Mouse (Mus musculus): ENCODE results near the gene Atrnl1. TPM values are rescaled to one million over a fixed set of nuclear protein-coding genes. Genes with fewer than 3 reads are reported as not detected.

Gene Atrnl1
- polyA plus RNA-seq, 1 experiment from 2014 or later, result 7.8 TPM

DNA sequence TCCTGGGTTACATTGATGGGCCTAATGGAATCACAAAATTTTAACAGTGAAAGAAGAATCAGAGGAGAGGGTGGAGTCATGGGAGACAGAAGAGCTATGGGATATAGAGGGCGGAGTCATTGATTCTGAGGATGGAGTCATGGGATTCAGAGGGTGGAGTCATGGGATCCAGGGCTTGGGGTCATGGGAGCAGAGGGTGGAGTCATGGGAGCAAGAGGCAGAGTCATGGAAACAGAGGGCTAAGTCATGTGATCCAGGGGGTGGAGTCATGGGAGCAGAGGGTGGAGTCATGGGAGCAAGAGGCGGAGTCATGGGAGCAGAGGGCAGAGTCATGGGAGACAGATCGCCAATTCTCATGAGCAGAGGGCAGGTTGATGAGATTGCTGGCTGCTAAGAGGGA is 343.3 kb downstream of the Atrnl1 start:
- H3K27me3 ChIP-seq (ENCODE audit: control insufficient read depth, insufficient read depth, low read length), result no peaks in the 10 kb centered on the region
- 98% methylated on average over 3 of the region's 3 CpGs for WGBS
- no peaks in the 10 kb centered on the region for H3K4me1 ChIP-seq (ENCODE audit: control insufficient read depth, insufficient read depth, low read length)
- H3K9ac ChIP-seq (replicated peaks; ENCODE audit: low read length), result no peak overlapping the region
- H3K4me3 ChIP-seq (ENCODE audit: low read depth, low read length), result no peak overlapping the region
- H3K9me3 ChIP-seq (replicated peaks; ENCODE audit: control insufficient read depth, low read length), result no peaks in the 10 kb centered on the region
- DNase-seq (ENCODE audit: low spot score) (no peak), ATAC-seq (replicated peaks; ENCODE audit: insufficient number of reproducible peaks, low FRiP score, low TSS enrichment, low read depth) (no peak)
- no peak overlapping the region for H3K27ac ChIP-seq (replicated peaks; ENCODE audit: low read depth, low read length)
- no peaks in the 10 kb centered on the region; the same call in 1 of the 2 replicates for H3K36me3 ChIP-seq (replicated peaks; ENCODE audit: control insufficient read depth, insufficient read depth, low read depth, low read length)
- H3K4me2 ChIP-seq (ENCODE audit: low read depth, low read length), result no peak overlapping the region

GRCm38 (mm10) chr19:57956459-57956858 is 345.6 kb downstream of the Atrnl1 start:
- H3K27ac ChIP-seq (replicated peaks; ENCODE audit: low read depth, low read length), result no peak overlapping the region
- no peak overlapping the region for H3K4me3 ChIP-seq (ENCODE audit: low read depth, low read length)
- H3K4me1 ChIP-seq (ENCODE audit: control insufficient read depth, insufficient read depth, low read length), result no peaks in the 10 kb centered on the region
- DNase-seq (ENCODE audit: low spot score) (no peak), ATAC-seq (replicated peaks; ENCODE audit: insufficient number of reproducible peaks, low FRiP score, low TSS enrichment, low read depth) (no peak)
- no peaks in the 10 kb centered on the region; the same call in 1 of the 2 replicates for H3K36me3 ChIP-seq (replicated peaks; ENCODE audit: control insufficient read depth, insufficient read depth, low read depth, low read length)
- H3K27me3 ChIP-seq (ENCODE audit: control insufficient read depth, insufficient read depth, low read length), result no peaks in the 10 kb centered on the region
- no peaks in the 10 kb centered on the region for H3K9me3 ChIP-seq (replicated peaks; ENCODE audit: control insufficient read depth, low read length)
- H3K9ac ChIP-seq (replicated peaks; ENCODE audit: low read length), result no peak overlapping the region
- no peak overlapping the region for H3K4me2 ChIP-seq (ENCODE audit: low read depth, low read length)
- 87% methylated on average over 3 of the region's 3 CpGs for WGBS

- H3K4me2 ChIP-seq (ENCODE audit: low read depth, low read length), result no peak overlapping the region
- WGBS, result 93% methylated on average over 3 of the region's 3 CpGs
- H3K9me3 ChIP-seq (replicated peaks; ENCODE audit: control insufficient read depth, low read length), result no peaks in the 10 kb centered on the region
- H3K9ac ChIP-seq (replicated peaks; ENCODE audit: low read length), result no peak overlapping the region
- no peak overlapping the region for H3K4me3 ChIP-seq (ENCODE audit: low read depth, low read length)
- H3K36me3 ChIP-seq (replicated peaks; ENCODE audit: control insufficient read depth, insufficient read depth, low read depth, low read length), result no peaks in the 10 kb centered on the region; the same call in 1 of the 2 replicates
- no peak for DNase-seq (ENCODE audit: low spot score)
- H3K4me1 ChIP-seq (ENCODE audit: control insufficient read depth, insufficient read depth, low read length), result no peaks in the 10 kb centered on the region
- H3K27me3 ChIP-seq (ENCODE audit: control insufficient read depth, insufficient read depth, low read length), result no peaks in the 10 kb centered on the region
- H3K27ac ChIP-seq (replicated peaks; ENCODE audit: low read depth, low read length), result no peak overlapping the region
- no peak for ATAC-seq (replicated peaks; ENCODE audit: insufficient number of reproducible peaks, low FRiP score, low TSS enrichment, low read depth)
Observed at GRCm38 (mm10) chr19:57957363-57957762, 346.5 kb downstream of the Atrnl1 start.

- no peak overlapping the region for H3K9ac ChIP-seq (replicated peaks; ENCODE audit: low read length)
- H3K27me3 ChIP-seq (ENCODE audit: control insufficient read depth, insufficient read depth, low read length), result no peaks in the 10 kb centered on the region
- no peaks in the 10 kb centered on the region for H3K36me3 ChIP-seq (replicated peaks; ENCODE audit: control insufficient read depth, insufficient read depth, low read depth, low read length)
- DNase-seq (ENCODE audit: low spot score), result no peak
- no peaks in the 10 kb centered on the region for H3K4me1 ChIP-seq (ENCODE audit: control insufficient read depth, insufficient read depth, low read length)
- H3K9me3 ChIP-seq (replicated peaks; ENCODE audit: control insufficient read depth, low read length), result no peaks in the 10 kb centered on the region
- no peak for ATAC-seq (replicated peaks; ENCODE audit: insufficient number of reproducible peaks, low FRiP score, low TSS enrichment, low read depth)
- no peak overlapping the region for H3K4me3 ChIP-seq (ENCODE audit: low read depth, low read length)
- H3K4me2 ChIP-seq (ENCODE audit: low read depth, low read length), result no peak overlapping the region
- no peak overlapping the region for H3K27ac ChIP-seq (replicated peaks; ENCODE audit: low read depth, low read length)
Observed at GRCm38 (mm10) chr19:57958154-57958553, 347.3 kb downstream of the Atrnl1 start.

DNA sequence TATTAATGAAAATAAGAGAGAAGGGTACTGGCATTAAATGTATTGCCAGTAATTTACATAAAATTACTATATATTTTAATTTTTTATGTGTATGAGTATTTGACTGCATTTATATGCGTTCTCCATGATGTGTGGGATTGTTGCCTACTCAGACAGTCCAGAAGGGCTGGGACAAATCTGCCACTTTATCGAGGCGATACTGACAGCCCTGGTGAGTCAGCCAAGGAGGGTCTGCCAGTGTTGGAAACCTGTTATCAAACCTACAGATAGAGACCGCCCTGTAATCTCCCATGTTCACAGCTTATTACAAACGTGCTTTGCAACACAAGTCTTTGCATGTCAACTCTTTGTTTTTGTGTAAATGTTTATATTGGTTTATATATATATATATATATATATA is 347.9 kb downstream of the Atrnl1 start:
- DNase-seq (ENCODE audit: low spot score), result no peak
- Histone ChIP-seq H3K9ac (replicated peaks; ENCODE audit: low read length) (no peak overlapping the region), H3K4me3 (ENCODE audit: low read depth, low read length) (no peak overlapping the region), H3K36me3 (replicated peaks; ENCODE audit: control insufficient read depth, insufficient read depth, low read depth, low read length) (no peaks in the 10 kb centered on the region), H3K27ac (replicated peaks; ENCODE audit: low read depth, low read length) (no peak overlapping the region), H3K9me3 (replicated peaks; ENCODE audit: control insufficient read depth, low read length) (no peaks in the 10 kb centered on the region), H3K4me1 (ENCODE audit: control insufficient read depth, insufficient read depth, low read length) (no peaks in the 10 kb centered on the region), H3K4me2 (ENCODE audit: low read depth, low read length) (no peak overlapping the region), H3K27me3 (ENCODE audit: control insufficient read depth, insufficient read depth, low read length) (no peaks in the 10 kb centered on the region)
- 91% methylated on average over 5 of the region's 5 CpGs for WGBS
- ATAC-seq (replicated peaks; ENCODE audit: insufficient number of reproducible peaks, low FRiP score, low TSS enrichment, low read depth), result no peak

- 47% methylated on average over 3 of the region's 3 CpGs for WGBS
- Histone ChIP-seq H3K4me1 (ENCODE audit: control insufficient read depth, insufficient read depth, low read length) (no peaks in the 10 kb centered on the region), H3K9me3 (replicated peaks; ENCODE audit: control insufficient read depth, low read length) (no peaks in the 10 kb centered on the region), H3K36me3 (replicated peaks; ENCODE audit: control insufficient read depth, insufficient read depth, low read depth, low read length) (no peaks in the 10 kb centered on the region), H3K27me3 (ENCODE audit: control insufficient read depth, insufficient read depth, low read length) (no peaks in the 10 kb centered on the region), H3K9ac (replicated peaks; ENCODE audit: low read length) (no peak overlapping the region), H3K4me3 (ENCODE audit: low read depth, low read length) (no peak overlapping the region), H3K27ac (replicated peaks; ENCODE audit: low read depth, low read length) (no peak overlapping the region), H3K4me2 (ENCODE audit: low read depth, low read length) (no peak overlapping the region)
- no peak for ATAC-seq (replicated peaks; ENCODE audit: insufficient number of reproducible peaks, low FRiP score, low TSS enrichment, low read depth)
- DNase-seq (ENCODE audit: low spot score), result peak; percentile 15
Observed at GRCm38 (mm10) chr19:57961321-57961720, 350.5 kb downstream of the Atrnl1 start.

DNA sequence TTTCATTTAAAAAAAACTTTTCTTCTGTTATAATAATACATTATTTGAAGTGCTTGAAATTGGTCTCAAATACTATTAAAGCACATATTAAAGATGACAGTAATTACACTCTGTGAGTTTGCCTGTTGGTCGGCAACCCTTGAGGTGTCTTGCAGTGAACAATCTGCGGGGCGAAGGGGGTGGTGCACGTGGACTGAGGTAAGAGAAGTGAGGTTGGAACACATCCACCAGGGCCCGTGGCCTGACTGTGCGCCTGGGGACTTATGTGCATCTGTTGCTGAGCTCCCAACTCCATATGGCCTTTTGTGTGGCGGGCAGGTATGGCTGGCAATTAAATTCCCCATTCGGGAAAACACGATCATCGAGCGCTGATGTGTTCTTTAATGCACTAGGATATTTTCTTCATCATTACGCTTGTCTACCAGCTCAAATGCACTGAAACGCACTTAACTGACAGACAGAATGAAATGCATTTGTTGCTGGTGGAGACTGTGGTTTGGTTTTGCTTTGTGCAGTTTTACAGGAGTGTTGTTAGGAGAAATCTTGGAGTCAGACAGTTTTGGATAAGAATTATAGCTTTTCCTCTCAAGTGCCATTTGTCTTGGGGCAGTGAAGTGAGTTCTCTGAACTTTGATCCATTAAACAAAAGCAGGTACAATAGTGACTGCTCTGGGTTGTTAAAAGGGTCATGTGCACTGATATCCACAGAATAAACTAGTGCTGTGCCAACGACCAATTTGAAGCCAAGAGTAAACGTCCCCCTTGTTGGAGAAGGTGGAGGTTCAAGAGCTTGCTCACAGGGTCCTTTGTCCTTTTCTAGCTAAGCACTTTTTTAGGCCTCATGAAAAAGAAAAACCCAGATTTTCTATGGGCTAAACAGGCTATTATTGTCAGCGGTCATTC is 351.2 kb downstream of the Atrnl1 start:
- Histone ChIP-seq H3K9me3 (replicated peaks; ENCODE audit: control insufficient read depth, low read length) (no peaks in the 10 kb centered on the region), H3K27ac (replicated peaks; ENCODE audit: low read depth, low read length) (no peak overlapping the region), H3K36me3 (replicated peaks; ENCODE audit: control insufficient read depth, insufficient read depth, low read depth, low read length) (no peaks in the 10 kb centered on the region), H3K4me1 (ENCODE audit: control insufficient read depth, insufficient read depth, low read length) (no peaks in the 10 kb centered on the region), H3K4me3 (ENCODE audit: low read depth, low read length) (no peak overlapping the region), H3K9ac (replicated peaks; ENCODE audit: low read length) (no peak overlapping the region), H3K4me2 (ENCODE audit: low read depth, low read length) (no peak overlapping the region), H3K27me3 (ENCODE audit: control insufficient read depth, insufficient read depth, low read length) (no peaks in the 10 kb centered on the region)
- no peak for DNase-seq (ENCODE audit: low spot score)
- WGBS, result 71% methylated on average over 16 of the region's 16 CpGs
- ATAC-seq (replicated peaks; ENCODE audit: insufficient number of reproducible peaks, low FRiP score, low TSS enrichment, low read depth), result no peak

DNA sequence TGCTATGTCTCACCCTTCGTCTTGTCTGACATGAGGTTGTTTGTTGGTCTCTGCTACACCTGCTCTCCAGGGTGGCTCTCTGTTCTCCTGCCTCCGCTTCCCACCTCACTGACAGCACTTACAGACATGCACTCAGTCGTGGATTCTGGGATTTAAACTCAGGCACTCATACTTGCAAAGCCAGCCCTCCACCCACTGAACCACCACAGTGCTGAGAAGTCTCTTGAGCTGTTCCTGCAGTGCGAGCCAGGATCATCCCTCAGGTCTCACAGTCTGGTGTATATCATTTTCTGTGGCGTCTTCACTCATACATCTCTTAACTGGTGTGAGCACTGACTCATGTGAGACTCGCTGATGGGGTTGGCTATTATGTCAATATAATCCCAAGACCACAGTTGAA is 353.0 kb downstream of the Atrnl1 start:
- Histone ChIP-seq H3K27ac (replicated peaks; ENCODE audit: low read depth, low read length) (no peak overlapping the region), H3K27me3 (ENCODE audit: control insufficient read depth, insufficient read depth, low read length) (no peaks in the 10 kb centered on the region), H3K9me3 (replicated peaks; ENCODE audit: control insufficient read depth, low read length) (no peaks in the 10 kb centered on the region), H3K4me3 (ENCODE audit: low read depth, low read length) (no peak overlapping the region), H3K36me3 (replicated peaks; ENCODE audit: control insufficient read depth, insufficient read depth, low read depth, low read length) (no peaks in the 10 kb centered on the region), H3K4me1 (ENCODE audit: control insufficient read depth, insufficient read depth, low read length) (no peaks in the 10 kb centered on the region), H3K9ac (replicated peaks; ENCODE audit: low read length) (no peak overlapping the region), H3K4me2 (ENCODE audit: low read depth, low read length) (no peak overlapping the region)
- WGBS, result 91% methylated on average over 6 of the region's 6 CpGs
- DNase-seq (ENCODE audit: low spot score) (no peak), ATAC-seq (replicated peaks; ENCODE audit: insufficient number of reproducible peaks, low FRiP score, low TSS enrichment, low read depth) (no peak)
